Mouse (Mus musculus): Measurements from ENCODE around the gene Wfikkn1. TPM values are rescaled to one million over a fixed set of nuclear protein-coding genes. Genes with fewer than 3 reads are reported as not detected.

The Wfikkn1 gene
- polyA plus RNA-seq, 1 experiment from 2014 or later = 0.27 TPM

GRCm38 (mm10) chr17:25900193-25900592 lies 19.5 kb upstream of the Wfikkn1 start:
- no peaks in the 10 kb centered on the region for H3K9me3 ChIP-seq (ENCODE audit: control insufficient read depth, low read length)
- H3K4me3 ChIP-seq (ENCODE audit: control insufficient read depth in 1 of 2, insufficient read depth in 1 of 2, low read depth in 1 of 2, low read length in 2 of 2) = no peak overlapping the region
- no peak for ATAC-seq (ENCODE audit: insufficient number of reproducible peaks, insufficient read depth, low FRiP score, low read depth)
- no peak overlapping the region for H3K9ac ChIP-seq (ENCODE audit: low read length)
- H3K27ac ChIP-seq (replicated peaks in 1 of 2; ENCODE audit: control insufficient read depth in 1 of 2, insufficient read depth in 1 of 2, low read depth in 2 of 2, low read length in 2 of 2) = no peak overlapping the region
- H3K4me1 ChIP-seq (ENCODE audit: control insufficient read depth in 2 of 2, insufficient read depth in 2 of 2, low read length in 2 of 2) = peaks cover 2 to 6% of the 10 kb centered on the region in 2 experiments; a peak in 1 of 4 replicates
- WGBS = 100% methylated on average over 1 of the region's 1 CpGs
- no peaks in the 10 kb centered on the region for H3K27me3 ChIP-seq (ENCODE audit: control insufficient read depth, insufficient read depth, low read length)
- H3K4me2 ChIP-seq (ENCODE audit: low read length) = no peak overlapping the region
- peaks cover 6% of the 10 kb centered on the region; the same call in 1 of the 2 replicates for H3K36me3 ChIP-seq (ENCODE audit: control insufficient read depth, insufficient read depth, low read length)

GRCm38 (mm10) chr17:25895891-25896290 lies 15.2 kb upstream of the Wfikkn1 start:
- Histone ChIP-seq H3K27me3 (ENCODE audit: control insufficient read depth, insufficient read depth, low read length) (no peaks in the 10 kb centered on the region), H3K27ac (replicated peaks in 1 of 2; ENCODE audit: control insufficient read depth in 1 of 2, insufficient read depth in 1 of 2, low read depth in 2 of 2, low read length in 2 of 2) (no peak overlapping the region), H3K36me3 (ENCODE audit: control insufficient read depth, insufficient read depth, low read length) (peaks cover 10% of the 10 kb centered on the region), H3K4me2 (ENCODE audit: low read length) (no peak overlapping the region), H3K4me1 (ENCODE audit: control insufficient read depth in 2 of 2, insufficient read depth in 2 of 2, low read length in 2 of 2) (peaks cover 2 to 6% of the 10 kb centered on the region in 2 experiments; a peak in 1 of 4 replicates), H3K9me3 (ENCODE audit: control insufficient read depth, low read length) (no peaks in the 10 kb centered on the region), H3K9ac (ENCODE audit: low read length) (no peak overlapping the region), H3K4me3 (ENCODE audit: control insufficient read depth in 1 of 2, insufficient read depth in 1 of 2, low read depth in 1 of 2, low read length in 2 of 2) (no peak overlapping the region)
- 53% methylated on average over 12 of the region's 12 CpGs for WGBS
- no peak for ATAC-seq (ENCODE audit: insufficient number of reproducible peaks, insufficient read depth, low FRiP score, low read depth)

GRCm38 (mm10) chr17:25895415-25895814 lies 14.8 kb upstream of the Wfikkn1 start:
- ATAC-seq (ENCODE audit: insufficient number of reproducible peaks, insufficient read depth, low FRiP score, low read depth) = no peak
- Histone ChIP-seq H3K9ac (ENCODE audit: low read length) (no peak overlapping the region), H3K27me3 (ENCODE audit: control insufficient read depth, insufficient read depth, low read length) (no peaks in the 10 kb centered on the region), H3K4me3 (ENCODE audit: control insufficient read depth in 1 of 2, insufficient read depth in 1 of 2, low read depth in 1 of 2, low read length in 2 of 2) (no peak overlapping the region), H3K27ac (replicated peaks in 1 of 2; ENCODE audit: control insufficient read depth in 1 of 2, insufficient read depth in 1 of 2, low read depth in 2 of 2, low read length in 2 of 2) (no peak overlapping the region), H3K9me3 (ENCODE audit: control insufficient read depth, low read length) (no peaks in the 10 kb centered on the region), H3K4me1 (ENCODE audit: control insufficient read depth in 2 of 2, insufficient read depth in 2 of 2, low read length in 2 of 2) (peaks cover 2 to 6% of the 10 kb centered on the region in 2 experiments; a peak in 1 of 4 replicates), H3K4me2 (ENCODE audit: low read length) (no peak overlapping the region), H3K36me3 (ENCODE audit: control insufficient read depth, insufficient read depth, low read length) (peaks cover 11% of the 10 kb centered on the region)
- 38% methylated on average over 2 of the region's 2 CpGs for WGBS

GRCm38 (mm10) chr17:25893975-25894617 lies 13.4 kb upstream of the Wfikkn1 start:
- Histone ChIP-seq H3K4me3 (ENCODE audit: control insufficient read depth in 1 of 2, insufficient read depth in 1 of 2, low read depth in 1 of 2, low read length in 2 of 2) (no peak overlapping the region), H3K27ac (replicated peaks in 1 of 2; ENCODE audit: control insufficient read depth in 1 of 2, insufficient read depth in 1 of 2, low read depth in 2 of 2, low read length in 2 of 2) (no peak overlapping the region), H3K27me3 (ENCODE audit: control insufficient read depth, insufficient read depth, low read length) (no peaks in the 10 kb centered on the region), H3K4me2 (ENCODE audit: low read length) (no peak overlapping the region), H3K9me3 (ENCODE audit: control insufficient read depth, low read length) (no peaks in the 10 kb centered on the region), H3K4me1 (ENCODE audit: control insufficient read depth in 2 of 2, insufficient read depth in 2 of 2, low read length in 2 of 2) (peaks cover 2 to 6% of the 10 kb centered on the region in 2 experiments; a peak in 1 of 4 replicates), H3K9ac (ENCODE audit: low read length) (no peak overlapping the region), H3K36me3 (ENCODE audit: control insufficient read depth, insufficient read depth, low read length) (peaks cover 21% of the 10 kb centered on the region)
- 28% methylated on average over 2 of the region's 2 CpGs for WGBS
- ATAC-seq (ENCODE audit: insufficient number of reproducible peaks, insufficient read depth, low FRiP score, low read depth) = no peak; the same call in 1 of the 2 replicates

- H3K9me3 ChIP-seq (ENCODE audit: control insufficient read depth, low read length) = no peaks in the 10 kb centered on the region
- peaks cover 51% of the 10 kb centered on the region for H3K36me3 ChIP-seq (ENCODE audit: control insufficient read depth, insufficient read depth, low read length)
- H3K4me2 ChIP-seq (ENCODE audit: low read length) = no peak overlapping the region
- H3K4me3 ChIP-seq (ENCODE audit: control insufficient read depth in 1 of 2, insufficient read depth in 1 of 2, low read depth in 1 of 2, low read length in 2 of 2) = no peak overlapping the region
- no peaks in the 10 kb centered on the region for H3K27me3 ChIP-seq (ENCODE audit: control insufficient read depth, insufficient read depth, low read length)
- no peak overlapping the region for H3K27ac ChIP-seq (replicated peaks in 1 of 2; ENCODE audit: control insufficient read depth in 1 of 2, insufficient read depth in 1 of 2, low read depth in 2 of 2, low read length in 2 of 2)
- H3K9ac ChIP-seq (ENCODE audit: low read length) = no peak overlapping the region
- ATAC-seq (ENCODE audit: insufficient number of reproducible peaks, insufficient read depth, low FRiP score, low read depth) = no peak
- no peaks in the 10 kb centered on the region for H3K4me1 ChIP-seq (ENCODE audit: control insufficient read depth in 2 of 2, insufficient read depth in 2 of 2, low read length in 2 of 2)
- WGBS = 79% methylated on average over 3 of the region's 3 CpGs
These were observed 8.2 kb upstream of the Wfikkn1 start for GRCm38 (mm10) chr17:25888837-25889236.

GRCm38 (mm10) chr17:25887467-25887866 lies 6.8 kb upstream of the Wfikkn1 start:
- Histone ChIP-seq H3K4me3 (ENCODE audit: control insufficient read depth in 1 of 2, insufficient read depth in 1 of 2, low read depth in 1 of 2, low read length in 2 of 2) (no peak overlapping the region), H3K4me2 (ENCODE audit: low read length) (no peak overlapping the region), H3K27me3 (ENCODE audit: control insufficient read depth, insufficient read depth, low read length) (no peaks in the 10 kb centered on the region), H3K4me1 (ENCODE audit: control insufficient read depth in 2 of 2, insufficient read depth in 2 of 2, low read length in 2 of 2) (no peaks in the 10 kb centered on the region), H3K36me3 (ENCODE audit: control insufficient read depth, insufficient read depth, low read length) (peaks cover 64% of the 10 kb centered on the region), H3K9me3 (ENCODE audit: control insufficient read depth, low read length) (no peaks in the 10 kb centered on the region), H3K9ac (ENCODE audit: low read length) (no peak overlapping the region), H3K27ac (replicated peaks in 1 of 2; ENCODE audit: control insufficient read depth in 1 of 2, insufficient read depth in 1 of 2, low read depth in 2 of 2, low read length in 2 of 2) (no peak overlapping the region)
- ATAC-seq (ENCODE audit: insufficient number of reproducible peaks, insufficient read depth, low FRiP score, low read depth) = no peak
- 78% methylated on average over 10 of the region's 10 CpGs for WGBS

- H3K36me3 ChIP-seq (ENCODE audit: control insufficient read depth, insufficient read depth, low read length) = peaks cover 64% of the 10 kb centered on the region
- ATAC-seq (ENCODE audit: insufficient number of reproducible peaks, insufficient read depth, low FRiP score, low read depth) = no peak
These were observed 6.1 kb upstream of the Wfikkn1 start for GRCm38 (mm10) chr17:25886806-25887205.

GRCm38 (mm10) chr17:25885636-25886035 lies 5.0 kb upstream of the Wfikkn1 start:
- H3K9me3 ChIP-seq (ENCODE audit: control insufficient read depth, low read length) = no peaks in the 10 kb centered on the region
- no peak overlapping the region for H3K27ac ChIP-seq (replicated peaks in 1 of 2; ENCODE audit: control insufficient read depth in 1 of 2, insufficient read depth in 1 of 2, low read depth in 2 of 2, low read length in 2 of 2)
- WGBS = 60% methylated on average over 4 of the region's 4 CpGs
- no peak overlapping the region for H3K4me3 ChIP-seq (ENCODE audit: control insufficient read depth in 1 of 2, insufficient read depth in 1 of 2, low read depth in 1 of 2, low read length in 2 of 2)
- ATAC-seq (ENCODE audit: insufficient number of reproducible peaks, insufficient read depth, low FRiP score, low read depth) = no peak
- peaks cover 57% of the 10 kb centered on the region for H3K36me3 ChIP-seq (ENCODE audit: control insufficient read depth, insufficient read depth, low read length)
- no peak overlapping the region for H3K9ac ChIP-seq (ENCODE audit: low read length)
- H3K4me1 ChIP-seq (ENCODE audit: control insufficient read depth in 2 of 2, insufficient read depth in 2 of 2, low read length in 2 of 2) = peaks cover 2 to 7% of the 10 kb centered on the region in 2 experiments; a peak in 2 of 4 replicates
- no peaks in the 10 kb centered on the region for H3K27me3 ChIP-seq (ENCODE audit: control insufficient read depth, insufficient read depth, low read length)
- no peak overlapping the region for H3K4me2 ChIP-seq (ENCODE audit: low read length)

More at GRCm38 (mm10) chr17:25886806-25887205, 6.1 kb upstream of the Wfikkn1 start:
- Histone ChIP-seq H3K4me1 (ENCODE audit: control insufficient read depth in 2 of 2, insufficient read depth in 2 of 2, low read length in 2 of 2) (no peaks in the 10 kb centered on the region), H3K4me3 (ENCODE audit: control insufficient read depth in 1 of 2, insufficient read depth in 1 of 2, low read depth in 1 of 2, low read length in 2 of 2) (no peak overlapping the region), H3K9ac (ENCODE audit: low read length) (no peak overlapping the region), H3K4me2 (ENCODE audit: low read length) (no peak overlapping the region), H3K27ac (replicated peaks in 1 of 2; ENCODE audit: control insufficient read depth in 1 of 2, insufficient read depth in 1 of 2, low read depth in 2 of 2, low read length in 2 of 2) (no peak overlapping the region), H3K27me3 (ENCODE audit: control insufficient read depth, insufficient read depth, low read length) (no peaks in the 10 kb centered on the region), H3K9me3 (ENCODE audit: control insufficient read depth, low read length) (no peaks in the 10 kb centered on the region)

Data from heart, embryonic 14.5 days (tissue).